Mouse (Mus musculus): Measurements from ENCODE around the gene Mycbp2.

- TF ChIP-seq EP300 (IDR thresholded peaks at IDR 0.05; ENCODE audit: insufficient read depth, low read depth, low read length) (no peak), POLR2A (IDR thresholded peaks at IDR 0.05; ENCODE audit: insufficient read depth, low read depth, low read length) (no peak), CTCF (IDR thresholded peaks at IDR 0.05) (no peak)
Measured at GRCm38 (mm10) chr14:103345011-103345410, 1.6 kb downstream of the Mycbp2 start.

Data from heart, adult 2 months (tissue).